In genomic region chr4:153098591-153098990, GRCm38 (mm10) we compare ENCODE assay signal across 27 mouse cellular contexts.
A peak's percentile ranks its signal among the peaks of the same experiment; 100 is the strongest.
DNase-seq lines count a peak whose midpoint lies in the region; ATAC-seq and TF ChIP-seq lines count a peak whose summit lies in the region.
"Had no signal": no experiment of that assay in that cellular context is flagged by ENCODE, and none has a peak within 500 bp of the region (broad histone marks: within the 10 kb centered on the region; RNA-seq: fewer than 3 reads in every experiment).

No protein-coding gene starts in this region.

- no peaks in the 10 kb centered on the region for H3K4me1 ChIP-seq in ES-Bruce4 (ENCODE audit: control insufficient read depth, insufficient read depth, low read length)
- H3K4me1 ChIP-seq: heart, embryonic 10.5 days; heart, embryonic 15.5 days; midbrain, embryonic 13.5 days; neural tube, embryonic 15.5 days; stomach, embryonic 15.5 days had no signal

- H3K9me3 ChIP-seq in ES-Bruce4 (replicated peaks; ENCODE audit: control insufficient read depth, insufficient read depth, low read length, poor library complexity, severe bottlenecking) = no peaks in the 10 kb centered on the region
- H3K9me3 ChIP-seq: heart, embryonic 10.5 days; heart, embryonic 15.5 days; midbrain, embryonic 13.5 days; neural tube, embryonic 15.5 days; stomach, embryonic 15.5 days had no signal

- DNase-seq in cerebellum, postnatal 14 days = peak; percentile 44 to 59
- DNase-seq in layer of hippocampus, postnatal 10 days (ENCODE audit: low spot score in 2 of 2) = peak; percentile 16 to 31
- no peak for DNase-seq in layer of hippocampus, adult 8-10 months (ENCODE audit: low spot score in 2 of 2)
- DNase-seq in brain, embryonic 14.5 days (ENCODE audit: low read depth) = peak; percentile 35
- no peak for DNase-seq in left cerebral cortex, adult 11 months (ENCODE audit: low spot score)
- DNase-seq: adrenal gland, postnatal 10 days; gastrocnemius, postnatal 14 days; heart, adult 11 months; kidney, adult 8-10 months; kidney, postnatal 4 days; liver; lung, adult 2 months; lung, postnatal 10 days; retina, postnatal 1 day; right cerebral cortex, postnatal 14 days had no signal

- no peak for TF ChIP-seq POLR2A in ES-Bruce4 (IDR thresholded peaks at IDR 0.05; ENCODE audit: insufficient read depth, low read length)
- no peak for TF ChIP-seq POLR2A in brain, embryonic 14.5 days (IDR thresholded peaks at IDR 0.05; ENCODE audit: borderline replicate concordance, extremely low read depth, insufficient read depth, insufficient read length, poor library complexity, severe bottlenecking)

- no peak overlapping the region for H3K27ac ChIP-seq in ES-Bruce4 (ENCODE audit: insufficient read depth, low read length)
- H3K27ac ChIP-seq: heart, embryonic 10.5 days; heart, embryonic 15.5 days; kidney, postnatal 0 days; liver, embryonic 14.5 days; macrophage; midbrain, embryonic 13.5 days; neural tube, embryonic 15.5 days; stomach, embryonic 15.5 days had no signal

- H3K27me3 ChIP-seq in ES-Bruce4 (ENCODE audit: control insufficient read depth, insufficient read depth, low read length, poor library complexity, severe bottlenecking) = no peaks in the 10 kb centered on the region
- H3K27me3 ChIP-seq: heart, embryonic 15.5 days; midbrain, embryonic 13.5 days; neural tube, embryonic 15.5 days; stomach, embryonic 15.5 days had no signal

- TF ChIP-seq EP300 in ES-Bruce4 (IDR thresholded peaks at IDR 0.05; ENCODE audit: insufficient read depth, low read depth, low read length) = no peak

- ATAC-seq in cerebellum, adult (ENCODE audit: insufficient number of reproducible peaks, low FRiP score, low TSS enrichment) = no peak
- ATAC-seq: forebrain, embryonic 14.5 days; intestine, embryonic 16.5 days; midbrain, embryonic 13.5 days had no signal

- TF ChIP-seq CTCF in ES-Bruce4 (IDR thresholded peaks at IDR 0.05; ENCODE audit: low read depth, low read length) = no peak
- no peak for TF ChIP-seq CTCF in brain, embryonic 14.5 days (IDR thresholded peaks at IDR 0.05; ENCODE audit: borderline replicate concordance, extremely low read depth, insufficient read depth, insufficient read length)

- H3K9ac ChIP-seq in ES-Bruce4 (ENCODE audit: low read depth, poor library complexity, severe bottlenecking) = no peak overlapping the region
- H3K9ac ChIP-seq: heart, embryonic 15.5 days; liver, embryonic 14.5 days; midbrain, embryonic 13.5 days; neural tube, embryonic 15.5 days; stomach, embryonic 15.5 days had no signal

- H3K36me3 ChIP-seq in ES-Bruce4 (ENCODE audit: control insufficient read depth, insufficient read depth, low read length, poor library complexity, severe bottlenecking) = no peaks in the 10 kb centered on the region
- H3K36me3 ChIP-seq: heart, embryonic 10.5 days; heart, embryonic 15.5 days; midbrain, embryonic 13.5 days; neural tube, embryonic 15.5 days; stomach, embryonic 15.5 days had no signal

- H3K4me3 ChIP-seq in ES-Bruce4 (ENCODE audit: low read depth, low read length) = peak overlapping the region; percentile 46
- H3K4me3 ChIP-seq: heart, embryonic 10.5 days; heart, embryonic 15.5 days; midbrain, embryonic 13.5 days; neural tube, embryonic 15.5 days; stomach, embryonic 15.5 days had no signal

Comparison
In these comparisons a context has a peak if more than half of its experiments do, and no peak if none do; other contexts are left out.
1. DNase-seq: peak in cerebellum, postnatal 14 days (2 of 2), layer of hippocampus, postnatal 10 days (2 of 2) and brain, embryonic 14.5 days (single experiment); none in layer of hippocampus, adult 8-10 months (0 of 2) and left cerebral cortex, adult 11 months (single experiment).